Mouse (Mus musculus): Measurements from ENCODE around the gene Adora3.

The Adora3 gene

GRCm38 (mm10) chr3:105932240-105933071, 61.8 kb downstream of the Adora3 start, which contains the start of gene I830077J02Rik:
Gene I830077J02Rik (minus strand): TSS chr3:105932664.
- DNase-seq (ENCODE audit: low spot score): no peak

- DNase-seq (ENCODE audit: low spot score): no peak
Measured at GRCm38 (mm10) chr3:105933926-105934325, 63.3 kb downstream of the Adora3 start.

GRCm38 (mm10) chr3:105935033-105935432, 64.4 kb downstream of the Adora3 start:
- DNase-seq (ENCODE audit: low spot score): no peak

DNA sequence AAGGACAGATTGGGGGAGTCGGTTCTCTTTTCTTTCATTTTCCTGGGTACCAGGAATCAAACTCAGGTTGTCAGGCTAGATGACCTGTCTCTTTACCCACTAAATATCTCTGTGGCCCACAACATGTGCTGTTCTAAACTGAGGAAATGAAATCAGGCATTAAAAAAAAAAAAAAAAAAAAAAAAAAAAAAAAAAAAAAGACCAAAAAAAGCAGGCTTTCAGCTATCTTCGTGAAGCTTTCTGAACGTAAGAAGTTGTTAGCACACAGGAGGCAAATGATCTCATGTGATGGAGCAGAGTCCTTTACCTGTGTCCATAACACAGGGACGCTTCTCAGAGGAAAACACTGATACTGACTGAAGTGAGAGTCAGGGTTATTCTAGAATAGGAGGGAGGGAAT, 65.5 kb downstream of the Adora3 start:
- no peak for DNase-seq (ENCODE audit: low spot score)

GRCm38 (mm10) chr3:105951348-105951747, 80.7 kb downstream of the Adora3 start:
- no peak for DNase-seq (ENCODE audit: low spot score)

GRCm38 (mm10) chr3:105957235-105957634, 86.6 kb downstream of the Adora3 start:
- no peak for DNase-seq (ENCODE audit: low spot score)

DNA sequence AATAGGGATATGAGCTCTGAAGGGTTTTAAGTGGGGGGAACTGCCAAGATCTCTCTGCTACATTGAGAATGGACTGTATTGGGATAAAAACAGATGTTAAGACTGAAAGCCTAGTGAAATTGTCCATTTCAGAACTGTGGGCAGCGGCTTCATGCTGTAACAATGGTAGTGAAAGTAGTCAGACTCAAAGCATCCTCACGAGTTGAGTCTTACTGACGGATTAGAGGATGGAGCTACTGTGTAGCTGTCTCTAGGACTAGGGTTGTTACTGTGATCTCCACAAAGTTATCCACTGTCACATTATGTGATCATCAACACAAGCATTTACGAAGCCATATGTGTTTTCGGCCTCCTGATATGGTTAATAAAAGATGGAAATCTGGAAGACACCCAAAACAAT, 87.5 kb downstream of the Adora3 start:
- DNase-seq (ENCODE audit: low spot score): no peak

All from left cerebral cortex, adult 11 months (tissue).